Mouse (Mus musculus) layer of hippocampus, postnatal 10 days (tissue): ENCODE results near the gene Adamts2. TPM values are rescaled to one million over a fixed set of nuclear protein-coding genes. Genes with fewer than 3 reads are reported as not detected.
A peak's percentile ranks its signal among the peaks of the same experiment; 100 is the strongest.

Experiments used
- DNase-seq, 2 experiments: peaks; one replicate each; pipeline ENCODE4 v3.0.0; 2021; ENCODE audit warnings: low spot score in 2 of 2
- long read RNA-seq: library from polyadenylated mRNA; stranded (forward); transcript quantifications from one replicate; pipeline ENCODE4 v2.0.0, GENCODE M21; 2023
- total RNA-seq, 2 experiments: library from RNA; stranded (reverse); gene quantifications; 2 replicates each; pipeline ENCODE4 v1.2.3; 2021

Adamts2 gene
- 1 to 10 TPM; 7.7 to 9.6 TPM for total RNA-seq
- long read RNA-seq, full-length matches to known transcripts, result 2 of 4 reads
- long read RNA-seq, partial matches to known transcripts, result 0 of 4 reads
- long read RNA-seq, other reads (novel, unspliced or antisense), result 2 of 4 reads

DNA sequence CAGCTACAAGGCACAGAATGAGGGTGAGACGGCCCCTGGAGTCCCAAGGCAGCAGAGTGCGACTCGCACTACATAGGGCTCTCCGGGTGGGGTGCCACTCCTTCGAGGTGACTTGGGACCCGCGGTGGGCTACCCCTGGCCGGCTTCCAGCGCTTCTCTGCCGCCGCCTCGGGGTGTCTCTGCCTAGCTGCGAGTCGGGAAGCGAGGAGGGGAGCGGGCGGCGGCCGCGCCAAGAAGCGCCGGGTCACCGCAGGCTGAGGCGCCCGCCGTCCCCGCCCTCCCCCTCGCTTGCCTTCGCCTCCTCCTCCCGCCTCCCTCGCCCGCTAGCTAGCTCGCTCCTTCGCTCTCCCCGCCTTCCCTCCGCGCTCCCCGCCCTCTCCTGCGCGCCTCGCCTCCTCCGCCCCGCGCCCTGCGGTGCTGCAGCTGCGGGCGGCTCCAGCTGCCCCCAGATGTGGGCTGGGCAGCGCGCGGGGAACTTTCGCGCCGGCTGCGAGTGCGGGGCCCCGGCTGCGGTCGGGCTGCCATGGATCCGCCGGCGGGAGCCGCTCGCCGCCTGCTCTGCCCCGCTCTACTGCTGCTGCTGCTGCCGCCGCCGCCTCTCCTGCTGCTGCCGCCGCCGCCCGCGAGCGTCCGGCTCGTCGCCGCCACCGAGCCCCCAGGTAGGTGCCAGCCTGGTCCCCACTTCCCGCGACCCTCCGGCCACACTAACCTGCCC is at the start of gene Adamts2:
Gene Adamts2 (plus strand): TSS at position 444 of the 715 bp plus-strand sequence.
- peak; percentile 26 to 62 for DNase-seq

DNA sequence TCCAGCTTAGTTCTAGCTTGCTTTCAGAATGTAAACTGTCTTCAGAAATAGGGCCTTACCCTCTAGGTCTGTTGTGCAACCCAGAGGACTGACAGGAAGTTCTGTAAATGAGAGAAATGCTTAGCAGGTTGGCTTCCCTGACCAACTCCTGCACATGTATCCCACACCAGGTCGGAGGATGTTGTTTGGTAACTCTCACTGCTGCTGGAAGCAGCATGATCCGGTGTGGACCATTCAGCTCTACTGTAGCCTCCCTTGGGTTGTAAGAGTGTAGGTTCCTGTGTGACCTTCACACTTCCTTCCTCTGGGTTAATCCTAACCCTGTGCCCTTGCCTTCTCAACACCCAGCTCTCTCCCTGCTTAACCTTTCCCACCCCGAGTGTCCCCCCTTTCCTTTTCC is 44.8 kb upstream of the Adamts2 start:
- no peak for DNase-seq

DNA sequence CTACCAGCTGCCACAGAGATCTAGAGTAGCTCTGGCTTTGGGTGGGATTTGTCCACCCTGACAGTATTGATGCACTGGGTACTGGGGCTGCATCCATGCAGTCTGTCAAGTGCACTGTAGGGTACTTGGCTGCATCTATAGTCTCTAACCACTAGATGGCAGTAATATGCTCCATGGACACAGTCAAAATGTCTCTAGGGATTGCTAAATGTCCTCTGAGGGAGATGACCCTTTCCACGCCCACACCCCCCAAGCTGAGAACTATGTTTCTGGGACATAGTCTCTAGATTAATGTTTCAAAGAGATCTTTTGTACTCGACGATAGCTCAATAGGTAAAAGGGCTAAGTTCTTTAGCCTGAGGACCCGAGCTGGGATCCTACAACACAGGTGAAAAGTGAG is 42.8 kb upstream of the Adamts2 start:
- no peak for DNase-seq

GRCm38 (mm10) chr11:50565466-50566211 is 36.2 kb upstream of the Adamts2 start:
- DNase-seq, result no peak

DNA sequence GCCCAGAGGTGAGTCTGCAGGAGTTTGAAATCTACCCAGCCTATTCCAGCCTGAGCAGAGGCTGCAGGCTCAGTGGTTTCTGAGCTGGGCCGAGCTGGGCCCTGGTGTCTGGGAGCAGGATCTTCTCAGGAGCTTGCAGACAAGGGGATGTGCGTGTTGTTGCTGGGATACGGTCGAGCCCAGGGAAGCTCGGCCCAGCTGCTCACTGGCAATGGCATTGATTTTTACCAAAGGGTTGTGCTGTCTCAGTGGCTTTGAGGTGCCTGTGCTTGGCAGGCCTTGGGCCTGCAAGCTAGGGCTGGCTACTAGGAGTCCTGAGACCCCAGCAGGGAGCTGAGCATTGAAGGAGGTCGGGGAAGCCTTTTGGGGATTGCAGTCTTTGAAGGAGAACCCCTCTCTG is 30.4 kb upstream of the Adamts2 start:
- DNase-seq, result peak in 1 of 2 experiments; percentile 36

GRCm38 (mm10) chr11:50576521-50576920 is 25.4 kb upstream of the Adamts2 start:
- DNase-seq, result no peak

DNA sequence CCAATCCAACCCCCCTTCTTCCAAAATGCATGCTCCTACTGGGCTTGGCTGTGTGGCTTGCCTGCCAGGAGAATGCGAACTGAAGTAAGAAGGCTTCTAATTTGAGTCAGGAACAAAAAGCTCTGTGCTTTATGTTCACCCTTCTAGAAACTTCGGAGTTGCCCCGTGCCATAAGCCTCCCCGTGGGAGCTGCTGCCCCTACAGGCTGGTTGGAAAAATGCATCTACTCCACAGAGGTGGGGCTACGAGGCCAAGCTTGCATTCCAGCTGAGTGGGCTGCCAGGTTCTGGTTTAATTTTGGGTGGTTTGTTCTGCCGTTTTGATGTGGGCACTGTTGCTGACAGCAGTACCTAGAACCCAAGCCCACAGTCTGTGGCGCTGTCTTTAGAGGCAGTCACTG is 14.9 kb upstream of the Adamts2 start:
- peak; percentile 57 to 70 for DNase-seq

DNA sequence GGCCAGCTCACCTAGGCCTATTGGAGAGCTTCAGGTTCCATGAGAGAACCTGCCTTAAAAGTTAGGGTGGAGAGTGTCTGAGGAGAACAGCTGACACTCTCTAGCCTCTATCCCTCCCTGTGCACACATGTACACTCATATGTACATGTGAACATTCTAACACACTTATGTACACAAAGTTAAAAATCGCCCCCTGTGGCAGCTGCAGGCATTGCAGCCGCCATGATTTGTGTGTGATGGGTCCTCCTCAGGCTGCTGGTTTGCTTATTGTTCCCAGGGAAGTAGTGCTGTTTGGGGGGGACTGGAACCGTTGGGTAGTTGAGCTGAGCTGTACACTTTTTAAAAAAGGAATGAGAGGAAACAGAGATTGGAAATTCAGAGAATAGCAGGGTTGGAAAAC is 14.1 kb upstream of the Adamts2 start:
- peak; percentile 67 to 70 for DNase-seq

- peak; percentile 51 to 56 for DNase-seq
Observed at GRCm38 (mm10) chr11:50589060-50589459, 12.8 kb upstream of the Adamts2 start.

- DNase-seq, result no peak
Observed at GRCm38 (mm10) chr11:50591053-50591452, 10.8 kb upstream of the Adamts2 start.

DNA sequence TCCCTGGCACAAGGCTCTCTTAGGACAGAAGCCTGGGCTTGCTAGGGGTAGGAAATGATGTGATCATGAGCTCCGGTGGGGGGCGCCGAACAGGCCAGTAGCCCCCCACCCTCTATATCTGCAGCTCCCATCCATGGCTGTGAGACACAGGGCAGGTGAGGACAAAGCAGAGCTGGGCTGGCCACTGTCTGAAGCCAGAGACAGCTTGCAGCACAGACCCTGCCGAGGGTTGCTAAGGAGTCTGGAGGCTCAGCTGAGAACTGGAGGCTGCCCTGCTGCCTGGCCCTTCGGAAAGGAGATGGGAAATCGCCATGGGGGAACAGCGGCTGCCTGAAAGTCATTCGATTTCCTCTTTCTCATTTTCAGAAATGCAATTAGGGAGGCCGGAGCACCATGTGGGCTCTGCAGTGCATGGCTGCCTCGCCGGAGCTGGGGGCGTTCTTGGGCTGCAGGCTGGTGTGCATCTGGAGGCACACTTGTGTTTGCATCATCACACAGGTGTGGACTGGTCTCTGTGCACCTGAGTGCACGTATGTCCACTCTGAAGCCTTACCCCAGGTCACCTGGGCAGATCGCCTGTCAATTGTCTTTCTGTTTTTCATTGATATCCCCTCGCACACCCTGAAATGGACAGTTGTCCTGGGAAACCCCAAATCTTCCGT is 8.9 kb upstream of the Adamts2 start:
- DNase-seq, result peak in 1 of 2 experiments; percentile 19

GRCm38 (mm10) chr11:50596571-50596970 is 5.3 kb upstream of the Adamts2 start:
- no peak for DNase-seq

DNA sequence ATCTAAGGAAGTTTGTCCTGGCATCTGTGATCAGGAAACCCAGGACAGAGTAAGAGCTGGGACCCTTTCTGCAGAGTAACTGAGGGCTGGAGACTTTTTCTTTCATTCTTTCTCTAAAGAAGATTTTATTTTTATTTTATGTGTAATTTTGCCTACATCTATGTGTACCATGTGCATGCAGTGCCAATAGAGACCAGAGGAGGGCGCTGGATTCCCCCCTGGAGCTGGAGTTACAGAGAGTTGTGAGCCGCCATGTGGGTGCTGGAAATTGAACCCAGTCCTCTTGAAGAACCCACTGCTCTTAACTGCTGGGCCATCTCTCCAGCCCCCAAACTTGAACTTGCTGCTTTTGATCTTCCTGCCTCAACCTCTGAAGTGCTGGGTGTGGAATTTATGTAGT is 2.7 kb upstream of the Adamts2 start:
- DNase-seq, result no peak

GRCm38 (mm10) chr11:50602356-50603081 is 635 bp downstream of the Adamts2 start:
- DNase-seq, result peak; percentile 38 to 68

- peak; percentile 43 to 65 for DNase-seq
Observed at GRCm38 (mm10) chr11:50603082-50603910, 1.4 kb downstream of the Adamts2 start.

DNA sequence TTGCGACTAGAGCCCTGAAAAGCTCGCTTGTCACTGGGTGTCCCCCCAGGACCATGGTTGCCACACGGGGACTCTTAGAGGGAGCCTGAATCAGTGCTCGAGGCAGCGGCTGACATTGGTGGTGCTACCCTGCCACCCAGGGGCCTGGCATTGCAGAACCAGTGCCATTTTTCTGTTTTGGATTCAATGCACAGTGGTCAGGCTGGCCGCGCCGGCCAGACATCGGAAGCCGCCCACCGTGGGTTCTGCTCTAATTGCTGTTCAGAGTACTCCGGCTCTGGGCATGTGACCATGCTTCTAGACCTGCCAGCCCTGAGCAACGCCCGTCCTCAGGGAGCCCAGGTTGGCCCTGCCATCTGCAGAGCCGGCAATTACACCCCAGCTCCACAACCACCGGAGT is 2.5 kb downstream of the Adamts2 start:
- peak in 1 of 2 experiments; percentile 21 for DNase-seq

DNA sequence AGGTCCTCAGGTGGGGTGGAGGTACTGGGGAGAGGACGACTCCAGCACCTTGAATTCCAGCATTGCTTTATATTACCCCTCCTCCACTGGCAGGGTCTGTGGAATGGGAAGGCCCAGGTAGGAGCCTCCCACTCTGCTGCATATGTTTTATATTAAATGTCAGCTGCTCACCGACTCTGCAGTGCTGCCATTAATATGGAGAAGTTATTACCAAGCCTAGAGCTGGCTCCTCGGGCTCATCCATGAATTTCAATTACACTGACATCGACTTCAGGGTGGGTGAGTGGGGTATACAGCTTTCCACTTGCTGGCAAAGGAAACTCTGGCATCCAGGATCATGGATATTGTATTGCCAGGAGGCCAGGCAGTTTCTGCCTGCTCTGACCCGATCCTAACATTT is 9.3 kb downstream of the Adamts2 start:
- DNase-seq, result no peak

DNA sequence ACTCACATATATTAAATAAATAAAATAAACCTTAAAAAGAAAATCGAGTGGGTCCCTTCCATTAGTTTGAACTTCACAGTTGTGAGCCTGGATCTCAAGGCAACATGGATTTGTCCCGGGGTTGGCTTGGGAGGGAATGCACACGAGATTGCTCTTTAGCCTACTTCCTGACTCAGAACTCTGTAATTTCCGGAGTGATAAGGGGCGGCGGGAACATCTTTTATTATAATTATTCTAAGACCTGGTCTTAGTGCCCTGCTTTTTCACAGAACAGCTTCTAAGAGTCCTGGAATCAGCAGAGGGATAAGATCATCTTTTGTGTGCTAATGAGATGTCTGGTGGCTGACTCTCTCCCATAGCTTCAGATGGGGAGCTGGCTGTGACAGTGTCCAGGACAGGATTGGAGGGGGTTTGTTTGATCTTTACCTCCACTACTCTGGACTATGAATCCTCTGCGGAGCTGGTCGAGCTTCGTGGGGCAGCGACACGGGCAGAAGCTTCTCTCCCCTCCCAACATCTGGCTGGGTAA is 15.2 kb downstream of the Adamts2 start:
- DNase-seq, result no peak

- DNase-seq, result no peak
Observed at GRCm38 (mm10) chr11:50620926-50621325, 19.0 kb downstream of the Adamts2 start.

- no peak for DNase-seq
Observed at GRCm38 (mm10) chr11:50621364-50621763, 19.5 kb downstream of the Adamts2 start.
